Mouse (Mus musculus): ENCODE results near the gene Elmod3.

- TF ChIP-seq ZNF384 (IDR thresholded peaks at IDR 0.05; ENCODE audit: low read depth, low read length): no peak
- TF ChIP-seq MAFK (IDR thresholded peaks at IDR 0.05; ENCODE audit: insufficient read depth, low read depth, low read length): no peak
- no peak for TF ChIP-seq HCFC1 (IDR thresholded peaks at IDR 0.05; ENCODE audit: borderline replicate concordance, insufficient read depth, low read length)
- no peak for TF ChIP-seq ZC3H11A (IDR thresholded peaks at IDR 0.05; ENCODE audit: borderline replicate concordance, low read depth, low read length)
Observed at GRCm38 (mm10) chr6:72615151-72615550, 16.9 kb upstream of the Elmod3 start.

Measured in ES-E14 (cell line).